Mouse (Mus musculus) liver, embryonic 16.5 days (tissue): ENCODE measurements at regions not wholly inside any gene's neighbourhood (a gene's known extent, or its start where the extent isn't known, plus 50 kb on each side); places are given as distances from the start of the nearest gene placed in this dataset.

ENCODE experiments used
- ATAC-seq: fragments of 200-750 bp; cut with Nextera tagmentation; 2 replicates; pipeline ENCODE4 v1.8.0; 2017; ENCODE audit warnings: low read depth, mild to moderate bottlenecking, moderate number of reproducible peaks, moderate library complexity
- H3K27ac ChIP-seq: fragments of 300-500 bp; sonication (generic); 2 replicates; pipeline ENCODE4 v1.5.1; 2014; ENCODE audit warnings: mild to moderate bottlenecking, low read length
- H3K27me3 ChIP-seq: fragments of 300-500 bp; sonication (generic); 2 replicates; pipeline ENCODE4 v1.6.1; 2014; ENCODE audit warnings: low read depth, low read length, mixed read lengths; ENCODE audit not compliant: control insufficient read depth, insufficient read depth
- H3K36me3 ChIP-seq: fragments of 300-500 bp; sonication (generic); 2 replicates; pipeline ENCODE4 v1.6.1; 2014; ENCODE audit warnings: mild to moderate bottlenecking; ENCODE audit not compliant: control insufficient read depth, insufficient read depth
- H3K4me1 ChIP-seq: fragments of 300-500 bp; sonication (generic); 2 replicates; pipeline ENCODE4 v1.6.1; 2014; ENCODE audit warnings: low read depth, low read length, mixed read lengths; ENCODE audit not compliant: control insufficient read depth
- H3K4me2 ChIP-seq: fragments of 300-500 bp; sonication (generic); 2 replicates; pipeline ENCODE4 v1.6.1; 2014; ENCODE audit warnings: low read depth, low read length, mixed read lengths
- H3K4me3 ChIP-seq: fragments of 300-500 bp; sonication (generic); 2 replicates; pipeline ENCODE4 v1.5.1; 2014; ENCODE audit warnings: low read depth, mild to moderate bottlenecking, low read length
- H3K9ac ChIP-seq: fragments of 300-500 bp; sonication (generic); 2 replicates; pipeline ENCODE4 v1.6.1; 2014; ENCODE audit warnings: low read depth, low read length
- H3K9me3 ChIP-seq: fragments of 300-500 bp; sonication (generic); replicated peaks from 2 replicates; pipeline ENCODE4 v1.6.1; 2016; ENCODE audit warnings: low read length; ENCODE audit not compliant: control insufficient read depth
- WGBS: fragments of 180-500 bp; shearing (Covaris S2); extraction: QIAGEN DNeasy Blood & Tissue Kit; methylation state at CpG from one replicate; pipeline ENCODE4 v1.1.7; 2014; ENCODE audit not compliant: insufficient replicate concordance; 5-methylcytosine and 5-hydroxymethylcytosine counted together

DNA sequence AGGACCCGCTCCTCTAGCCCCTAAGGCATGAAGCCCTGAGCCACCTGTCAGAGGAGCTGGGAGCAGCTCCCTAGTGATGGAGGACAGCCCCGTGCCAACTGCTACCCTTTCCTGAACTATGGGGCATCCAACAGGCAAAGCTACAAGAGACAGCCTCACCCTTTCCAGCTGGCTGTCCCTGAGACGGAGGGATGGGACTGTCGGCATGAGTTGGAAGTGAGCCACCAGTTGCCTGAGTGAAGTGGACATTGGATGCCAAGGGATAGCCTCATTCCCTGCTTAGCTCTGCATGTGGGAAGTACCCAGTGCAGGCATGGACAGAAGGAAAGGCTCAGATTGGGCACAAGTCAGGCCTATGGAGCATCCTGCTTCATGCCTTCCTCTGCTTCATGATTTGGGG, 112.3 kb upstream of the Igsf21 start:
- no peak overlapping the region for H3K9ac ChIP-seq
- H3K4me3 ChIP-seq = no peak overlapping the region
- no peak overlapping the region for H3K4me2 ChIP-seq
- H3K9me3 ChIP-seq = no peaks in the 10 kb centered on the region
- H3K27me3 ChIP-seq = no peaks in the 10 kb centered on the region
- no peaks in the 10 kb centered on the region for H3K4me1 ChIP-seq
- no peak for ATAC-seq
- H3K36me3 ChIP-seq = no peaks in the 10 kb centered on the region
- H3K27ac ChIP-seq = no peak overlapping the region
- WGBS = 70% methylated on average over 4 of the region's 4 CpGs

GRCm38 (mm10) chr4:140358103-140358502, 111.5 kb upstream of the Igsf21 start:
- Histone ChIP-seq H3K36me3 (no peaks in the 10 kb centered on the region), H3K4me3 (no peak overlapping the region), H3K27me3 (no peaks in the 10 kb centered on the region), H3K9ac (no peak overlapping the region), H3K4me2 (no peak overlapping the region), H3K4me1 (no peaks in the 10 kb centered on the region), H3K27ac (no peak overlapping the region), H3K9me3 (no peaks in the 10 kb centered on the region)
- ATAC-seq = no peak
- WGBS = 5% methylated on average over 5 of the region's 5 CpGs

- Histone ChIP-seq H3K4me1 (no peaks in the 10 kb centered on the region), H3K27ac (no peak overlapping the region), H3K9ac (no peak overlapping the region), H3K9me3 (no peaks in the 10 kb centered on the region), H3K27me3 (no peaks in the 10 kb centered on the region), H3K4me3 (no peak overlapping the region), H3K36me3 (no peaks in the 10 kb centered on the region), H3K4me2 (no peak overlapping the region)
- WGBS = 59% methylated on average over 12 of the region's 12 CpGs
- no peak for ATAC-seq
Measured at GRCm38 (mm10) chr4:140355144-140355550, 108.6 kb upstream of the Igsf21 start.

- WGBS = 41% methylated on average over 4 of the region's 4 CpGs
Measured at GRCm38 (mm10) chr4:140348802-140349201, 102.2 kb upstream of the Igsf21 start.

GRCm38 (mm10) chr4:140330138-140330537, 83.6 kb upstream of the Igsf21 start:
- Histone ChIP-seq H3K27me3 (no peaks in the 10 kb centered on the region), H3K27ac (no peak overlapping the region), H3K9ac (no peak overlapping the region), H3K4me2 (no peak overlapping the region), H3K9me3 (peaks cover 2% of the 10 kb centered on the region; the same call in 1 of the 2 replicates), H3K36me3 (no peaks in the 10 kb centered on the region), H3K4me1 (no peaks in the 10 kb centered on the region), H3K4me3 (no peak overlapping the region)
- no peak for ATAC-seq
- WGBS = 77% methylated on average over 4 of the region's 4 CpGs

More at GRCm38 (mm10) chr4:140348802-140349201, 102.2 kb upstream of the Igsf21 start:
- Histone ChIP-seq H3K27me3 (no peaks in the 10 kb centered on the region), H3K27ac (no peak overlapping the region), H3K9me3 (no peaks in the 10 kb centered on the region), H3K9ac (no peak overlapping the region), H3K4me1 (no peaks in the 10 kb centered on the region), H3K4me3 (no peak overlapping the region), H3K4me2 (no peak overlapping the region), H3K36me3 (no peaks in the 10 kb centered on the region)
- no peak for ATAC-seq

DNA sequence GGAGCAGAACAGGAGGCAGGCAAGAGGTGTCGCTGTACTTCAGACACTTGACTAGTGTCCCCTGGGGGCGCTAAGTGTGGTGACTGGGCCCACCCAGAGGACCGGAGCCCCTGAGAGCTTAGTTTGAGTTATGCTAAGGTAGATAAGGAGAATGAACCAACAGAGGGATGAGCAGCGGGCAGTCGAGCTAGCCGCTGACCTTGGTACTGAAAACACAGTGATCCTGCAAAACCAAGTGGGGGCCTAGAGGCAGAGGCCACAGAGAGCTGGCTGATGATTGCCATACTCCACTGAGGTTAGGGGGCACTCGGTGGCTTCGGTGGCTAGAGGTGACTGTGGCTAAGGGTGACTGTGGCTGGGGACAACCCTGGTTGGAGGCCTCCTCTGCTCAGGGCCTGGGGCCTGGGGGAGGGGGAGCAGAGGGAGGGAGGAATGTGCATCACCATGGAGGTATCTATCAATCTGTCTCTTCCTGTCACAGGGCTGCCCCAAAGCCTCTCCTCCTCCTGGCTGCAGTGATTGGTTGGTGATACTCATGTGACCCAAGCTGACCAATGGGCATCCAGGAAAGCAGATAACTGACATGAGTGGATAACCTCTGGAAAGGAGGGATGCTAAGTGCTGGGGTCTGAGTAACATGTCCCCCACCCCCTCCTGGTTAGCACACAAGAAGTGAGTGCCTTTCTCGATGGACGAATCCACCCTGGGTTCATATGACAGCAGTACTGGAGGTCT, 80.3 kb upstream of the Igsf21 start:
- 22% methylated on average over 10 of the region's 10 CpGs for WGBS
- H3K9me3 ChIP-seq = peaks cover 5% of the 10 kb centered on the region; the same call in 1 of the 2 replicates

GRCm38 (mm10) chr4:140325677-140326052, 79.1 kb upstream of the Igsf21 start:
- peaks cover 5% of the 10 kb centered on the region; the same call in 1 of the 2 replicates for H3K9me3 ChIP-seq
- WGBS = 65% methylated on average over 7 of the region's 7 CpGs
- no peaks in the 10 kb centered on the region for H3K36me3 ChIP-seq
- H3K4me1 ChIP-seq = no peaks in the 10 kb centered on the region
- H3K9ac ChIP-seq = no peak overlapping the region
- H3K27ac ChIP-seq = no peak overlapping the region
- no peak for ATAC-seq
- H3K4me2 ChIP-seq = no peak overlapping the region
- H3K27me3 ChIP-seq = no peaks in the 10 kb centered on the region
- no peak overlapping the region for H3K4me3 ChIP-seq

More for the DNA sequence above, 80.3 kb upstream of the Igsf21 start:
- no peaks in the 10 kb centered on the region for H3K27me3 ChIP-seq
- no peak overlapping the region for H3K4me2 ChIP-seq
- H3K9ac ChIP-seq = no peak overlapping the region
- no peaks in the 10 kb centered on the region for H3K36me3 ChIP-seq
- H3K27ac ChIP-seq = no peak overlapping the region
- H3K4me1 ChIP-seq = no peaks in the 10 kb centered on the region
- ATAC-seq = no peak
- H3K4me3 ChIP-seq = no peak overlapping the region

GRCm38 (mm10) chr4:140324971-140325676, 78.5 kb upstream of the Igsf21 start:
- no peaks in the 10 kb centered on the region for H3K27me3 ChIP-seq
- H3K4me3 ChIP-seq = no peak overlapping the region
- no peaks in the 10 kb centered on the region for H3K36me3 ChIP-seq
- no peak overlapping the region for H3K4me2 ChIP-seq
- no peaks in the 10 kb centered on the region for H3K4me1 ChIP-seq
- no peak overlapping the region for H3K27ac ChIP-seq
- ATAC-seq = no peak
- peaks cover 5% of the 10 kb centered on the region; the same call in 1 of the 2 replicates for H3K9me3 ChIP-seq
- no peak overlapping the region for H3K9ac ChIP-seq
- WGBS = 63% methylated on average over 8 of the region's 8 CpGs
